Mouse (Mus musculus) hematopoietic multipotent progenitor cell, adult 10-12 weeks (in vitro differentiated cells): ENCODE measurements around the gene Cdk2ap1. TPM values are rescaled to one million over a fixed set of nuclear protein-coding genes. Genes with fewer than 3 reads are reported as not detected.

Experiments
- polyA plus RNA-seq: library from polyadenylated mRNA; stranded (reverse); fragments of >175 nt; gene quantifications from 2 replicates; pipeline ENCODE4 v1.2.3, GENCODE M21; 2012; ENCODE audit warnings: low replicate concordance

Cdk2ap1 gene
- 84.3 and 115 TPM in 2 replicates for polyA plus RNA-seq

DNA sequence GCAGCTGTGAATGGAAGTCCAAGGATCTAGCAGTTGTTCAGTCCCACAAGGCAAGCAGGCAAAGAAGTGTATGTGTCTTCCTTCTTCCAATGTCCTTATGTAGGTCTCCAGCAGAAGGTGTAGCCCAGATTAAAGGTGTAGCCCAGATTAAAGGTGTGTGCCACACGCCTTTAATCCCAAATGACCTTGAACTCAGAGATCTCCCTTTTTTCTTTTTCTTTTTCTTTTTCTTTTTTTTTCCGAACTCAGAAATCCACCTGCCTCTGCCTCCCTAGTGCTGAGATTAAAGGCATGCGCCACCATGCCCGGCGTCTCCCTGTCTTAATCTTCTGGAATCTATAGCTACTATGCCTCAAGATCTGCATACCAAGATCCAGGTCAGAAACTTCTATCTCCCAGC lies at the start of gene Cdk2ap1:
Cdk2ap1 (minus strand) TSS at position 101 of the 400 bp plus-strand sequence.

DNA sequence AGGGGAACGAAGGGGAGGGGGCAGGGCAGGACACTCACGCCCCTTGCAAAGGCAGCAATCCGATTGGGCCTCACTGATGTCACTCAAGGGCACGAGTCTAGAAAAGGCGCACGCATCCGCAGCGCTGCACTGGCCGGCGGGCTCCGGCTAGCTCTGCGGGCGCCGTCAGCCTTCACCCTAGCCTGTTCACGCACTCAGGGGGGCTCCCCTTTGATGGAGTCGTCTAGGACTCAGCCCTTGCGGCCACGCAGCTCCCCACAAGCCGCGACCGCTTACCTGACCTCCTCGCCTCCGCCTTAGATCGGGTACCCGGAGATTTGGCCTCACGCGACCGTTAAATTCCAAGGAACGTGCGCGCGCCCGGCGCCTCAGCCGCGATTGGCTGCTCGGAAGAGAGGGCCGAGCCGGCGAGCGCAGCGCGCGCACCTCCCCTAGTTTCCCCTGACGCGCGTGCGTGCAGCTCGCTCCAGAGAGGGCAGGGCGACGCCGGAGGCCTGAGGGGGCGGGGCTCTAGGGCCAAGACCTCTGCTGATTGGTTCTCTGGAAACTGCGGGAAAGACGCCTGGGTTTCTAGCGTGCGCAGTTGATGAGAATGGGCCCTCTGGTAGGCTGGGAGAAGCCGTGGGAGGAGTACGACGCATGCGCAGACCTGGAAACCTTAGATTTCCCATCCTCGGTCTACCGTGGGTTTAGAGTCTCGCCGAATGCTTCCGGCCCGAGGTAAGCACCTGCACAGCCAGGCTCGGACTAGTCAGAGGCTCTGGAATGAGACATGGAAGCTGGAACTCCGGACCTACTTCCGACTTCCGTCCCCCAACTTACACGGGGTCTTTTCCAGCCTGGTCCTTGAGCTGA lies 35.1 kb downstream of the Cdk2ap1 start, which contains the start of the genes Mphosph9 and 2810006K23Rik:
Mphosph9 (minus strand) TSS at position 463 of the 855 bp plus-strand sequence.
2810006K23Rik (plus strand) TSS at position 580 of the 855 bp plus-strand sequence.

Other genes starting within 250 kb of the Cdk2ap1 start
- 61.9 and 70.4 TPM in 2 replicates for gene Arl6ip4, start 247.0 kb downstream of the Cdk2ap1 start, polyA plus RNA-seq
- gene Pitpnm2, start 113.3 kb downstream of the Cdk2ap1 start, polyA plus RNA-seq, result 61.4 and 81.9 TPM in 2 replicates
- gene Mphosph9, start 35.1 kb downstream of the Cdk2ap1 start, polyA plus RNA-seq, result 2.8 and 7.4 TPM in 2 replicates
- gene 2810006K23Rik, start 35.0 kb downstream of the Cdk2ap1 start, polyA plus RNA-seq, result 1.3 and 5.6 TPM in 2 replicates
- gene Sbno1, start 62.9 kb upstream of the Cdk2ap1 start, polyA plus RNA-seq, result 19.3 and 24.4 TPM in 2 replicates
- 48.2 and 82.2 TPM in 2 replicates for gene Kmt5a, start 76.8 kb upstream of the Cdk2ap1 start, polyA plus RNA-seq
- gene Rilpl2, start 115.3 kb upstream of the Cdk2ap1 start, polyA plus RNA-seq, result 43.6 and 83.7 TPM in 2 replicates
- 9.6 and 10.5 TPM in 2 replicates for gene Snrnp35, start 120.1 kb upstream of the Cdk2ap1 start, polyA plus RNA-seq
- gene Rilpl1, start 168.3 kb upstream of the Cdk2ap1 start, polyA plus RNA-seq, result 4.5 and 14.1 TPM in 2 replicates
- gene Tmed2, start 177.6 kb upstream of the Cdk2ap1 start, polyA plus RNA-seq, result 71.7 and 173 TPM in 2 replicates
- 21.2 and 26.4 TPM in 2 replicates for gene Ddx55, start 189.8 kb upstream of the Cdk2ap1 start, polyA plus RNA-seq
- gene Eif2b1, start 216.0 kb upstream of the Cdk2ap1 start, polyA plus RNA-seq, result 3.2 and 3.3 TPM in 2 replicates
- gene Gtf2h3, start 216.1 kb upstream of the Cdk2ap1 start, polyA plus RNA-seq, result 1.8 and 4.3 TPM in 2 replicates